Mouse (Mus musculus): ENCODE results near the gene Gm28308. TPM values are rescaled to one million over a fixed set of nuclear protein-coding genes. Genes with fewer than 3 reads are reported as not detected.

Gm28308 gene
- total and polyA plus RNA-seq, 3 experiments: not detected

DNA sequence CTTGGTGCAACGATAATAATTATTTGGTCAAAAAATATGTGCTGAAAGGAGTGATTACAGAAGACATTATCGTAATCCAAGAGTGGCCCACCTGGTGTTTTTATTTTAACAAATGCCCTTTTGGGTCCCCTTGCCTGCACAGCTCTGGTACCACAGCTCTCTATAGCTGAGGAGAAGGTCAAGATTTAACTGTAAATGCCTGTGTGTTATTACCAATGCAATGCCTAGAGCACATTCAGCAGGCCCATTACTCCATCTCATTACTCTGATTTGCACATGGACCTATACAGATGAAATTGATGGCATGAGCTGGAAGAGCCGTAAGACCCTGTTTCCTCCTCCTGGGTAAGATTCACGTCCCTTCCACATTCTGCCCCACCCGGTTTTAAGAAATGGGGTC, 74.0 kb downstream of the Gm28308 start:
- TF ChIP-seq KAT2A (conservative IDR thresholded peaks at IDR 0.05; ENCODE audit: low read depth, low read length): no peak
- no peaks in the 10 kb centered on the region for H3K9me3 ChIP-seq (replicated peaks; ENCODE audit: insufficient read depth, low read length)
- no peak overlapping the region for H3K9ac ChIP-seq (ENCODE audit: control insufficient read depth, low read depth, low read length, poor library complexity, severe bottlenecking)
- H3K27me3 ChIP-seq (ENCODE audit: control insufficient read depth in 1 of 2, insufficient read depth in 2 of 2, low read length in 2 of 2): no peaks in the 10 kb centered on the region; a peak in 1 of 4 replicates
- H3K36me3 ChIP-seq (ENCODE audit: control insufficient read depth in 1 of 2, insufficient read depth in 2 of 2, low read length in 2 of 2): no peaks in the 10 kb centered on the region
- no peaks in the 10 kb centered on the region for H3K79me2 ChIP-seq (ENCODE audit: control insufficient read depth, insufficient read depth, low read length, poor library complexity)
- no peak overlapping the region for H3K4me3 ChIP-seq (ENCODE audit: control insufficient read depth in 1 of 2, insufficient read depth in 1 of 2, low read depth in 2 of 2, low read length in 2 of 2)
- H3K4me1 ChIP-seq (ENCODE audit: control insufficient read depth in 1 of 2, insufficient read depth in 2 of 2, low read length in 2 of 2): no peaks in the 10 kb centered on the region
- no peak overlapping the region for H3K27ac ChIP-seq (ENCODE audit: control insufficient read depth, low read depth, low read length)
- no peak for DNase-seq (ENCODE audit: low read depth, low spot score)

DNA sequence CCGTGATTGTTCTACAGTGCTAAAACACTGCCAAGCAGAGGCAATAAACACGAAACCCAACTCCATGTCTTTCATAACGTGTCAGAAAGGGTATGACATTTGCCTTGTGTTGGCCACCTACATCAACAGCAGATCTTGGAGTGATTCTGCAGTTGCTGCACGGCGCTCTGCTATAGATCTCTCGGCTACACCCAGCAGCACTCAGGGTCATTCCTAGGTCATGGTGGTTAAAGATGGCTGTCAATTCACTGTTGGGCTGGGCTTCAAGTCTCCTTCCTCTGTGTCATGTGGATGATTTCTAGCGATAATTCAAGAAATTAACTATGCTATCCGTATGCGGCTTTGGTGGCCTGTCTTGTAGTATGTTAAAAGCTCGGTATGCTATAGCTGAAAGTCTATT, 74.6 kb downstream of the Gm28308 start:
- no peak for TF ChIP-seq ELF1 (IDR thresholded peaks at IDR 0.05; ENCODE audit: low read depth, low read length)
- no peak for TF ChIP-seq MXI1 (IDR thresholded peaks at IDR 0.05; ENCODE audit: low read depth, low read length)
- no peak for TF ChIP-seq ZKSCAN1 (IDR thresholded peaks at IDR 0.05; ENCODE audit: low read depth, low read length)
- TF ChIP-seq MEF2A (IDR thresholded peaks at IDR 0.05; ENCODE audit: extremely low read depth, insufficient replicate concordance, low read depth, low read length, poor library complexity, severe bottlenecking): no peak
- no peak for TF ChIP-seq UBTF (IDR thresholded peaks at IDR 0.05; ENCODE audit: borderline replicate concordance, insufficient read depth, low read depth, low read length)
- no peak for TF ChIP-seq GABPA (IDR thresholded peaks at IDR 0.05; ENCODE audit: low read depth, low read length)
- no peak for TF ChIP-seq MAFK (IDR thresholded peaks at IDR 0.05; ENCODE audit: borderline replicate concordance, low read depth, low read length)
- no peak for TF ChIP-seq RAD21 (IDR thresholded peaks at IDR 0.05; ENCODE audit: low read depth, low read length)
- TF ChIP-seq ETS1 (IDR thresholded peaks at IDR 0.05; ENCODE audit: low read depth, low read length): no peak
- no peak for TF ChIP-seq POLR2AphosphoS5 (IDR thresholded peaks at IDR 0.05; ENCODE audit: borderline replicate concordance, low read depth, low read length)
- TF ChIP-seq MAX (IDR thresholded peaks at IDR 0.05; ENCODE audit: low read length): no peak
- H3K9ac ChIP-seq (ENCODE audit: control insufficient read depth, low read depth, low read length, poor library complexity, severe bottlenecking): no peak overlapping the region
- no peaks in the 10 kb centered on the region for H3K79me2 ChIP-seq (ENCODE audit: control insufficient read depth, insufficient read depth, low read length, poor library complexity)
- no peaks in the 10 kb centered on the region; a peak in 1 of 4 replicates for H3K27me3 ChIP-seq (ENCODE audit: control insufficient read depth in 1 of 2, insufficient read depth in 2 of 2, low read length in 2 of 2)
- H3K9me3 ChIP-seq (replicated peaks; ENCODE audit: insufficient read depth, low read length): no peaks in the 10 kb centered on the region
- H3K36me3 ChIP-seq (ENCODE audit: control insufficient read depth in 1 of 2, insufficient read depth in 2 of 2, low read length in 2 of 2): no peaks in the 10 kb centered on the region
- no peak overlapping the region for H3K27ac ChIP-seq (ENCODE audit: control insufficient read depth, low read depth, low read length)
- H3K4me3 ChIP-seq (ENCODE audit: control insufficient read depth in 1 of 2, insufficient read depth in 1 of 2, low read depth in 2 of 2, low read length in 2 of 2): no peak overlapping the region
- no peak for DNase-seq (ENCODE audit: low read depth, low spot score)
- no peaks in the 10 kb centered on the region for H3K4me1 ChIP-seq (ENCODE audit: control insufficient read depth in 1 of 2, insufficient read depth in 2 of 2, low read length in 2 of 2)

DNA sequence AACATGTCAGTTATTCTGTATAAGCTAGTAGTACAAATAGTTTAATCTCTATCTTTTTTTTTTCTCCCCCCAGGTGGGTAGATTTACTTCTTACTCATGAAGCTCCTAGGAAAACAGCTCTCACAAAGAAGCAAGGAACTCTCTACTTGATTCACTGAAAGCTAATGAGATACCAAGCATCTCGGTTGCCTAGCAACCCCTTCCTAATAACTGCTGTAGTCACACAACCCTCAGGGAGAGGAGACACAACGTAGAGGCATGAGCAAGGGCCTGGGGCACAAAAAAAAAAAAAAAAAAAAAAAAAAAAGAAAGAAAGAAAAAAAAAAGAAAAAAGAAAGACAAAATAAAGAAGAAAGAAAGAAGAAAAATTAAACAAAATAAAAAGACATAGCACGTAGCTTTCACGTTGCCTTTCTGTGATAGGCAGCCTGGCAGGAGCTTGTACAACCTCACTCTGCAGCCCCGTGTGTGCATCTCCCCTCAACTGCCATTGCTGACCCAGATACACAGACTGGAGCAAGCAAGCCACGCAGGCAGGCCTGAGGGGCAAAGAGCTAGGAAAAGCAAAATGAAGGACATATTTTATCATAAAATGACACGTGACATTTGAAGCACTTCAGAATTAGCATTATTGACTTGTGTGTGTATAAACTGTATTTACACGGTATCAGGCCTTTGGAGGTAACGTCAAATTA, 75.2 kb downstream of the Gm28308 start:
- TF ChIP-seq MYC (IDR thresholded peaks at IDR 0.05; ENCODE audit: low read depth, low read length) (no peak), TCF12 (IDR thresholded peaks at IDR 0.05; ENCODE audit: low read depth, low read length) (no peak), GATA1 (IDR thresholded peaks at IDR 0.05; ENCODE audit: low read depth, low read length) (no peak), CHD2 (IDR thresholded peaks at IDR 0.05; ENCODE audit: low read length) (no peak), POLR2A (IDR thresholded peaks at IDR 0.05; ENCODE audit: control insufficient read depth in 1 of 2, insufficient read depth in 1 of 2, low read depth in 1 of 2, low read length in 2 of 2, poor library complexity in 1 of 2) (no peak), GABPA (IDR thresholded peaks at IDR 0.05; ENCODE audit: low read depth, low read length) (no peak), NELFE (IDR thresholded peaks at IDR 0.05; ENCODE audit: low read depth, low read length) (no peak)
- no peaks in the 10 kb centered on the region; a peak in 1 of 4 replicates for H3K27me3 ChIP-seq (ENCODE audit: control insufficient read depth in 1 of 2, insufficient read depth in 2 of 2, low read length in 2 of 2)
- no peak overlapping the region for H3K9ac ChIP-seq (ENCODE audit: control insufficient read depth, low read depth, low read length, poor library complexity, severe bottlenecking)
- no peak for DNase-seq (ENCODE audit: low read depth, low spot score)
- H3K9me3 ChIP-seq (replicated peaks; ENCODE audit: insufficient read depth, low read length): no peaks in the 10 kb centered on the region
- no peak overlapping the region for H3K4me3 ChIP-seq (ENCODE audit: control insufficient read depth in 1 of 2, insufficient read depth in 1 of 2, low read depth in 2 of 2, low read length in 2 of 2)
- H3K4me1 ChIP-seq (ENCODE audit: control insufficient read depth in 1 of 2, insufficient read depth in 2 of 2, low read length in 2 of 2): no peaks in the 10 kb centered on the region
- H3K36me3 ChIP-seq (ENCODE audit: control insufficient read depth in 1 of 2, insufficient read depth in 2 of 2, low read length in 2 of 2): no peaks in the 10 kb centered on the region
- no peak overlapping the region for H3K27ac ChIP-seq (ENCODE audit: control insufficient read depth, low read depth, low read length)
- no peaks in the 10 kb centered on the region for H3K79me2 ChIP-seq (ENCODE audit: control insufficient read depth, insufficient read depth, low read length, poor library complexity)
